Mouse (Mus musculus) left cerebral cortex, postnatal 14 days (tissue): ENCODE measurements around the gene Crybb3. TPM values are rescaled to one million over a fixed set of nuclear protein-coding genes. Genes with fewer than 3 reads are reported as not detected.

Experiments used
- DNase-seq, 2 experiments: peaks; one replicate each; pipeline ENCODE4 v3.0.0; 2021 to 2022; ENCODE audit warnings: low spot score in 2 of 2, mixed read lengths in 1 of 2
- intact Hi-C: fragments of 180-260 bp; cut with DNase I; formaldehyde crosslinking; loops from one replicate; pipeline ENCODE4 v1.15.1; 2025
- total RNA-seq, 2 experiments: library from RNA; stranded (reverse); gene quantifications; 2 replicates each; pipeline ENCODE4 v1.2.3; 2021

Crybb3 gene
- total RNA-seq, 2 experiments from 2014 or later, result 3.4 to 4.2 TPM

- intact Hi-C loops, result no loop called here
- no peak for DNase-seq
These were observed 25.2 kb upstream of the Crybb3 start for GRCm38 (mm10) chr5:113106594-113106993.

- intact Hi-C loops, result no loop called here
- no peak for DNase-seq
These were observed 24.1 kb upstream of the Crybb3 start for GRCm38 (mm10) chr5:113105481-113105880.

GRCm38 (mm10) chr5:113105035-113105434 is 23.7 kb upstream of the Crybb3 start:
- intact Hi-C loops, result no loop called here
- no peak for DNase-seq

- intact Hi-C loops, result loop anchor here (5.0 kb wide), 1 partner anchor 35 kb away; no protein-coding TSS in a partner anchor
- no peak for DNase-seq
These were observed 21.1 kb upstream of the Crybb3 start for GRCm38 (mm10) chr5:113102455-113102854.

GRCm38 (mm10) chr5:113101457-113101856 is 20.1 kb upstream of the Crybb3 start:
- intact Hi-C loops, result loop anchor here (2.0 to 5.0 kb wide), 2 partner anchors 36 to 53 kb away; no protein-coding TSS in a partner anchor

GRCm38 (mm10) chr5:113100422-113100821 is 19.0 kb upstream of the Crybb3 start:
- DNase-seq, result no peak
- intact Hi-C loops, result loop anchor here (2.0 to 5.0 kb wide), 2 partner anchors 37 to 54 kb away; no protein-coding TSS in a partner anchor

More at GRCm38 (mm10) chr5:113101457-113101856, 20.1 kb upstream of the Crybb3 start:
- no peak for DNase-seq

GRCm38 (mm10) chr5:113099546-113099945 is 18.2 kb upstream of the Crybb3 start:
- intact Hi-C loops, result loop anchor here (2.0 to 5.0 kb wide), 2 partner anchors 73 to 127 kb away; partner anchors contain the start of gene Tmem211

GRCm38 (mm10) chr5:113097551-113097950 is 16.2 kb upstream of the Crybb3 start:
- no peak for DNase-seq
- intact Hi-C loops, result loop anchor here (5.0 kb wide), 1 partner anchor 75 kb away; no protein-coding TSS in a partner anchor

More at GRCm38 (mm10) chr5:113099546-113099945, 18.2 kb upstream of the Crybb3 start:
- DNase-seq, result peak; percentile 96

GRCm38 (mm10) chr5:113095456-113095855 is 14.1 kb upstream of the Crybb3 start:
- intact Hi-C loops, result loop anchor here (5.0 kb wide), 1 partner anchor 77 kb away; no protein-coding TSS in a partner anchor
- DNase-seq, result no peak

GRCm38 (mm10) chr5:113092406-113092805 is 11.0 kb upstream of the Crybb3 start:
- no peak for DNase-seq
- intact Hi-C loops, result no loop called here

GRCm38 (mm10) chr5:113091162-113091561 is 9.8 kb upstream of the Crybb3 start:
- intact Hi-C loops, result no loop called here
- peak; percentile 66 to 89 for DNase-seq

GRCm38 (mm10) chr5:113090750-113091149 is 9.4 kb upstream of the Crybb3 start:
- DNase-seq, result no peak
- intact Hi-C loops, result no loop called here

- no peak for DNase-seq
- intact Hi-C loops, result no loop called here
These were observed 8.8 kb upstream of the Crybb3 start for GRCm38 (mm10) chr5:113090077-113090690.

GRCm38 (mm10) chr5:113087465-113087864 is 6.1 kb upstream of the Crybb3 start:
- intact Hi-C loops, result no loop called here
- no peak for DNase-seq

GRCm38 (mm10) chr5:113086990-113087389 is 5.6 kb upstream of the Crybb3 start:
- intact Hi-C loops, result no loop called here
- DNase-seq, result no peak

GRCm38 (mm10) chr5:113086439-113086838 is 5.1 kb upstream of the Crybb3 start:
- peak in 1 of 2 experiments; percentile 48 for DNase-seq

GRCm38 (mm10) chr5:113085931-113086330 is 4.5 kb upstream of the Crybb3 start:
- no peak for DNase-seq
- intact Hi-C loops, result no loop called here

More at GRCm38 (mm10) chr5:113086439-113086838, 5.1 kb upstream of the Crybb3 start:
- intact Hi-C loops, result no loop called here

GRCm38 (mm10) chr5:113084309-113084708 is 2.9 kb upstream of the Crybb3 start:
- no peak for DNase-seq
- intact Hi-C loops, result no loop called here

- DNase-seq, result peak; percentile 35 to 68
- intact Hi-C loops, result no loop called here
These were observed 1.2 kb upstream of the Crybb3 start for GRCm38 (mm10) chr5:113082356-113083168.

GRCm38 (mm10) chr5:113081020-113081419 is 364 bp downstream of the Crybb3 start:
- intact Hi-C loops, result no loop called here
- DNase-seq, result no peak
